Mouse (Mus musculus) liver, embryonic 16.5 days (tissue): ENCODE data around the gene 6030408B16Rik. TPM values are rescaled to one million over a fixed set of nuclear protein-coding genes. Genes with fewer than 3 reads are reported as not detected.

Experiments
- ATAC-seq: fragments of 200-750 bp; cut with Nextera tagmentation; 2 replicates; pipeline ENCODE4 v1.8.0; 2017; ENCODE audit warnings: low read depth, mild to moderate bottlenecking, moderate number of reproducible peaks, moderate library complexity
- H3K27ac ChIP-seq: fragments of 300-500 bp; sonication (generic); 2 replicates; pipeline ENCODE4 v1.5.1; 2014; ENCODE audit warnings: mild to moderate bottlenecking, low read length
- H3K27me3 ChIP-seq: fragments of 300-500 bp; sonication (generic); 2 replicates; pipeline ENCODE4 v1.6.1; 2014; ENCODE audit warnings: low read depth, low read length, mixed read lengths; ENCODE audit not compliant: control insufficient read depth, insufficient read depth
- H3K36me3 ChIP-seq: fragments of 300-500 bp; sonication (generic); 2 replicates; pipeline ENCODE4 v1.6.1; 2014; ENCODE audit warnings: mild to moderate bottlenecking; ENCODE audit not compliant: control insufficient read depth, insufficient read depth
- H3K4me1 ChIP-seq: fragments of 300-500 bp; sonication (generic); 2 replicates; pipeline ENCODE4 v1.6.1; 2014; ENCODE audit warnings: low read depth, low read length, mixed read lengths; ENCODE audit not compliant: control insufficient read depth
- H3K4me2 ChIP-seq: fragments of 300-500 bp; sonication (generic); 2 replicates; pipeline ENCODE4 v1.6.1; 2014; ENCODE audit warnings: low read depth, low read length, mixed read lengths
- H3K4me3 ChIP-seq: fragments of 300-500 bp; sonication (generic); 2 replicates; pipeline ENCODE4 v1.5.1; 2014; ENCODE audit warnings: low read depth, mild to moderate bottlenecking, low read length
- H3K9ac ChIP-seq: fragments of 300-500 bp; sonication (generic); 2 replicates; pipeline ENCODE4 v1.6.1; 2014; ENCODE audit warnings: low read depth, low read length
- H3K9me3 ChIP-seq: fragments of 300-500 bp; sonication (generic); replicated peaks from 2 replicates; pipeline ENCODE4 v1.6.1; 2016; ENCODE audit warnings: low read length; ENCODE audit not compliant: control insufficient read depth
- WGBS: fragments of 180-500 bp; shearing (Covaris S2); extraction: QIAGEN DNeasy Blood & Tissue Kit; methylation state at CpG from one replicate; pipeline ENCODE4 v1.1.7; 2014; ENCODE audit not compliant: insufficient replicate concordance; 5-methylcytosine and 5-hydroxymethylcytosine counted together
- polyA plus RNA-seq: library from polyadenylated mRNA; unstranded; fragments of >200 nt; fragmentation: Nextera tagmentation; extraction: Ambion mirVana; gene quantifications from 2 replicates; pipeline ENCODE4 v1.2.1, GENCODE M21; 2015

6030408B16Rik gene
- polyA plus RNA-seq, 1 experiment from 2014 or later, result 0.81 TPM

- no peak for ATAC-seq
- no peaks in the 10 kb centered on the region; the same call in 1 of the 2 replicates for H3K4me1 ChIP-seq
- H3K9ac ChIP-seq, result no peak overlapping the region
- no peaks in the 10 kb centered on the region for H3K36me3 ChIP-seq
- no peak overlapping the region for H3K27ac ChIP-seq
- H3K4me3 ChIP-seq, result no peak overlapping the region
- WGBS, result 68% methylated on average over 3 of the region's 3 CpGs
- no peaks in the 10 kb centered on the region for H3K27me3 ChIP-seq
- no peaks in the 10 kb centered on the region for H3K9me3 ChIP-seq
- no peak overlapping the region for H3K4me2 ChIP-seq
These were observed 9.2 kb downstream of the 6030408B16Rik start for GRCm38 (mm10) chr15:101302201-101302600.

GRCm38 (mm10) chr15:101303830-101304229 lies 10.8 kb downstream of the 6030408B16Rik start:
- 64% methylated on average over 4 of the region's 4 CpGs for WGBS
- no peak overlapping the region for H3K4me2 ChIP-seq
- H3K9me3 ChIP-seq, result no peaks in the 10 kb centered on the region
- no peak for ATAC-seq
- H3K36me3 ChIP-seq, result no peaks in the 10 kb centered on the region
- H3K9ac ChIP-seq, result no peak overlapping the region
- H3K4me3 ChIP-seq, result no peak overlapping the region
- no peak overlapping the region for H3K27ac ChIP-seq
- H3K27me3 ChIP-seq, result no peaks in the 10 kb centered on the region
- H3K4me1 ChIP-seq, result no peaks in the 10 kb centered on the region; the same call in 1 of the 2 replicates

GRCm38 (mm10) chr15:101306459-101306858 lies 13.4 kb downstream of the 6030408B16Rik start:
- no peak overlapping the region for H3K9ac ChIP-seq
- no peak overlapping the region for H3K27ac ChIP-seq
- H3K4me3 ChIP-seq, result no peak overlapping the region
- no peaks in the 10 kb centered on the region for H3K36me3 ChIP-seq
- H3K27me3 ChIP-seq, result no peaks in the 10 kb centered on the region
- ATAC-seq, result no peak
- H3K4me1 ChIP-seq, result no peaks in the 10 kb centered on the region
- H3K9me3 ChIP-seq, result no peaks in the 10 kb centered on the region
- 63% methylated on average over 4 of the region's 4 CpGs for whole genome bisulfite sequencing
- no peak overlapping the region for H3K4me2 ChIP-seq

GRCm38 (mm10) chr15:101308440-101309348 lies 15.7 kb downstream of the 6030408B16Rik start:
- no peak overlapping the region for H3K9ac ChIP-seq
- peak overlapping the region; percentile 46; the same call in 1 of the 2 replicates for H3K27ac ChIP-seq
- 42% methylated on average over 13 of the region's 13 CpGs for WGBS
- H3K4me3 ChIP-seq, result no peak overlapping the region
- H3K27me3 ChIP-seq, result no peaks in the 10 kb centered on the region
- H3K9me3 ChIP-seq, result no peaks in the 10 kb centered on the region
- no peaks in the 10 kb centered on the region for H3K36me3 ChIP-seq
- no peaks in the 10 kb centered on the region for H3K4me1 ChIP-seq
- no peak for ATAC-seq
- H3K4me2 ChIP-seq, result no peak overlapping the region

- Histone ChIP-seq H3K4me1 (no peaks in the 10 kb centered on the region), H3K4me3 (no peak overlapping the region), H3K9me3 (no peaks in the 10 kb centered on the region), H3K27me3 (no peaks in the 10 kb centered on the region), H3K9ac (no peak overlapping the region), H3K36me3 (no peaks in the 10 kb centered on the region), H3K4me2 (no peak overlapping the region), H3K27ac (peak overlapping the region; percentile 46; the same call in 1 of the 2 replicates)
- no peak for ATAC-seq
- WGBS, result 26% methylated on average over 5 of the region's 5 CpGs
These were observed 16.5 kb downstream of the 6030408B16Rik start for GRCm38 (mm10) chr15:101309493-101309892.

GRCm38 (mm10) chr15:101311087-101311770 lies 18.2 kb downstream of the 6030408B16Rik start:
- H3K9me3 ChIP-seq, result no peaks in the 10 kb centered on the region
- H3K9ac ChIP-seq, result no peak overlapping the region
- H3K27me3 ChIP-seq, result no peaks in the 10 kb centered on the region
- H3K4me2 ChIP-seq, result no peak overlapping the region
- H3K36me3 ChIP-seq, result no peaks in the 10 kb centered on the region
- no peak overlapping the region for H3K4me3 ChIP-seq
- H3K27ac ChIP-seq, result no peak overlapping the region
- no peaks in the 10 kb centered on the region for H3K4me1 ChIP-seq
- ATAC-seq, result no peak
- WGBS, result 51% methylated on average over 14 of the region's 15 CpGs

- WGBS, result 49% methylated on average over 6 of the region's 6 CpGs
- Histone ChIP-seq H3K36me3 (no peaks in the 10 kb centered on the region), H3K27ac (no peak overlapping the region), H3K27me3 (no peaks in the 10 kb centered on the region), H3K4me3 (no peak overlapping the region), H3K9ac (no peak overlapping the region), H3K4me2 (no peak overlapping the region), H3K9me3 (no peaks in the 10 kb centered on the region), H3K4me1 (no peaks in the 10 kb centered on the region)
- ATAC-seq, result no peak
These were observed 19.0 kb downstream of the 6030408B16Rik start for GRCm38 (mm10) chr15:101312006-101312405.

GRCm38 (mm10) chr15:101315378-101315777 lies 22.4 kb downstream of the 6030408B16Rik start:
- Histone ChIP-seq H3K4me3 (no peak overlapping the region), H3K4me1 (no peaks in the 10 kb centered on the region; the same call in 1 of the 2 replicates), H3K27me3 (no peaks in the 10 kb centered on the region), H3K27ac (no peak overlapping the region), H3K9ac (no peak overlapping the region), H3K9me3 (no peaks in the 10 kb centered on the region), H3K36me3 (no peaks in the 10 kb centered on the region), H3K4me2 (no peak overlapping the region)
- ATAC-seq, result no peak
- WGBS, result 72% methylated on average over 4 of the region's 4 CpGs

GRCm38 (mm10) chr15:101315832-101316231 lies 22.8 kb downstream of the 6030408B16Rik start:
- peak; percentile 52 for ATAC-seq

More at GRCm38 (mm10) chr15:101315832-101316231, 22.8 kb downstream of the 6030408B16Rik start:
- Histone ChIP-seq H3K36me3 (no peaks in the 10 kb centered on the region), H3K9ac (no peak overlapping the region), H3K9me3 (no peaks in the 10 kb centered on the region), H3K27me3 (no peaks in the 10 kb centered on the region), H3K27ac (no peak overlapping the region), H3K4me2 (peak overlapping the region; percentile 46), H3K4me1 (no peaks in the 10 kb centered on the region; the same call in 1 of the 2 replicates), H3K4me3 (peak overlapping the region; percentile 44)
- WGBS, result 1% methylated on average over 11 of the region's 11 CpGs
